Mouse (Mus musculus) limb, embryonic 14.5 days (tissue): ENCODE results near the gene Snf8. TPM values are rescaled to one million over a fixed set of nuclear protein-coding genes. Genes with fewer than 3 reads are reported as not detected.

Experiments
- ATAC-seq: fragments of 200-750 bp; cut with Nextera tagmentation; 2 replicates; pipeline ENCODE4 v1.8.0; 2017; ENCODE audit warnings: low read depth, moderate number of reproducible peaks, moderate TSS enrichment; ENCODE audit not compliant: low FRiP score
- DNase-seq: peaks from one replicate; pipeline ENCODE4 v3.0.0-alpha.2; 2015; ENCODE audit warnings: low spot score
- H3K27ac ChIP-seq: fragments of 300-500 bp; sonication (generic); replicated peaks from 2 replicates; pipeline ENCODE4 v1.5.1; 2014; ENCODE audit warnings: low read depth, mild to moderate bottlenecking, low read length, moderate library complexity, mixed read lengths
- H3K27me3 ChIP-seq: fragments of 300-500 bp; sonication (generic); 2 replicates; pipeline ENCODE4 v1.6.1; 2014; ENCODE audit warnings: low read length, mixed read lengths; ENCODE audit not compliant: control insufficient read depth, insufficient read depth
- H3K36me3 ChIP-seq: fragments of 300-500 bp; sonication (generic); 2 replicates; pipeline ENCODE4 v1.6.1; 2014; ENCODE audit warnings: mild to moderate bottlenecking, low read length, moderate library complexity, mixed read lengths; ENCODE audit not compliant: control insufficient read depth, insufficient read depth
- H3K4me1 ChIP-seq: fragments of 300-500 bp; sonication (generic); 2 replicates; pipeline ENCODE4 v1.6.1; 2014; ENCODE audit warnings: antibody characterized with exemption, low read length, mixed read lengths; ENCODE audit not compliant: control insufficient read depth, insufficient read depth
- H3K4me2 ChIP-seq: fragments of 300-500 bp; sonication (generic); replicated peaks from 2 replicates; pipeline ENCODE4 v1.6.1; 2014; ENCODE audit warnings: low read depth, mild to moderate bottlenecking, low read length, moderate library complexity; ENCODE audit not compliant: severe bottlenecking
- H3K4me3 ChIP-seq: fragments of 300-500 bp; sonication (generic); replicated peaks from 2 replicates; pipeline ENCODE4 v1.5.1; 2014; ENCODE audit warnings: low read length
- H3K9ac ChIP-seq: fragments of 300-500 bp; sonication (generic); 2 replicates; pipeline ENCODE4 v1.6.1; 2014; ENCODE audit warnings: mild to moderate bottlenecking, low read depth, low read length, moderate library complexity; ENCODE audit not compliant: severe bottlenecking
- H3K9me3 ChIP-seq: fragments of 300-500 bp; sonication (generic); 2 replicates; pipeline ENCODE4 v1.6.1; 2016; ENCODE audit warnings: low read length; ENCODE audit not compliant: control insufficient read depth
- POLR2A ChIP-seq: fragments of 200-500 bp; IDR thresholded peaks from 2 replicates; pipeline ENCODE4 v1.8.0; 2012; ENCODE audit warnings: inconsistent platforms, mild to moderate bottlenecking, moderate library complexity, borderline replicate concordance; ENCODE audit not compliant: insufficient read depth, insufficient read length; ENCODE audit errors: extremely low read depth
- WGBS: fragments of 180-500 bp; shearing (Covaris S2); extraction: QIAGEN DNeasy Blood & Tissue Kit; methylation state at CpG from one replicate; pipeline ENCODE4 v1.1.7; 2014; 5-methylcytosine and 5-hydroxymethylcytosine counted together
- polyA plus RNA-seq, 2 experiments: library from polyadenylated mRNA; depleted of rRNA in 1 of 2; stranded (reverse) in 1 of 2; unstranded in 1 of 2; fragments of >200 nt; fragmentation: Nextera tagmentation in 1 of 2; extraction: Ambion mirVana in 1 of 2; gene quantifications; 2 replicates each; pipeline versions ENCODE4 v1.2.1 to v1.2.3; 2012 to 2014

Snf8 gene
- polyA plus RNA-seq, 2 experiments: 40.0 to 41.6 TPM

GRCm38 (mm10) chr11:96035133-96035532, 448 bp downstream of the Snf8 start:
- Histone ChIP-seq H3K4me3 (peak overlapping the region; percentile 65), H3K36me3 (peaks cover 10% of the 10 kb centered on the region), H3K4me2 (peak overlapping the region; percentile 84), H3K27me3 (no peaks in the 10 kb centered on the region), H3K27ac (no peak overlapping the region), H3K9ac (peak overlapping the region; percentile 68), H3K4me1 (peaks cover 11% of the 10 kb centered on the region), H3K9me3 (no peaks in the 10 kb centered on the region)
- no peak for TF ChIP-seq POLR2A
- DNase-seq (no peak), ATAC-seq (no peak)
- 15% methylated on average over 6 of the region's 6 CpGs for WGBS

- H3K27ac ChIP-seq: no peak overlapping the region
- ATAC-seq: no peak
Measured at GRCm38 (mm10) chr11:96037499-96037898, 2.8 kb downstream of the Snf8 start.

GRCm38 (mm10) chr11:96038560-96038959, 3.9 kb downstream of the Snf8 start:
- TF ChIP-seq POLR2A: no peak
- no peak overlapping the region for H3K4me2 ChIP-seq
- 100% methylated on average over 1 of the region's 1 CpGs for WGBS

More at GRCm38 (mm10) chr11:96037499-96037898, 2.8 kb downstream of the Snf8 start:
- 93% methylated on average over 5 of the region's 5 CpGs for WGBS
- no peak overlapping the region for H3K4me2 ChIP-seq
- H3K4me3 ChIP-seq: no peak overlapping the region
- H3K4me1 ChIP-seq: peaks cover 11% of the 10 kb centered on the region
- H3K9me3 ChIP-seq: no peaks in the 10 kb centered on the region
- no peak for TF ChIP-seq POLR2A
- no peaks in the 10 kb centered on the region for H3K27me3 ChIP-seq
- H3K36me3 ChIP-seq: peaks cover 25% of the 10 kb centered on the region
- no peak overlapping the region for H3K9ac ChIP-seq
- DNase-seq: no peak

GRCm38 (mm10) chr11:96044803-96045567, 10.3 kb downstream of the Snf8 start:
- ATAC-seq: no peak
- no peaks in the 10 kb centered on the region for H3K27me3 ChIP-seq
- H3K4me3 ChIP-seq: no peak overlapping the region
- H3K4me2 ChIP-seq: no peak overlapping the region
- H3K9me3 ChIP-seq: no peaks in the 10 kb centered on the region
- 90% methylated on average over 11 of the region's 11 CpGs for WGBS
- DNase-seq: no peak
- no peaks in the 10 kb centered on the region for H3K4me1 ChIP-seq
- TF ChIP-seq POLR2A: no peak
- peaks cover 57% of the 10 kb centered on the region for H3K36me3 ChIP-seq
- H3K9ac ChIP-seq: no peak overlapping the region
- H3K27ac ChIP-seq: no peak overlapping the region

More at GRCm38 (mm10) chr11:96038560-96038959, 3.9 kb downstream of the Snf8 start:
- H3K9ac ChIP-seq: no peak overlapping the region
- H3K4me3 ChIP-seq: no peak overlapping the region
- H3K9me3 ChIP-seq: no peaks in the 10 kb centered on the region
- peaks cover 11% of the 10 kb centered on the region for H3K4me1 ChIP-seq
- no peak overlapping the region for H3K27ac ChIP-seq
- ATAC-seq (no peak), DNase-seq (no peak)
- H3K36me3 ChIP-seq: peaks cover 26% of the 10 kb centered on the region
- no peaks in the 10 kb centered on the region for H3K27me3 ChIP-seq

- ATAC-seq: peak; percentile 16; the same call in 1 of the 2 replicates
- peaks cover 63% of the 10 kb centered on the region for H3K36me3 ChIP-seq
- no peak for DNase-seq
- no peaks in the 10 kb centered on the region for H3K4me1 ChIP-seq
- H3K9me3 ChIP-seq: no peaks in the 10 kb centered on the region
- H3K9ac ChIP-seq: no peak overlapping the region
- no peak overlapping the region for H3K4me2 ChIP-seq
- no peaks in the 10 kb centered on the region for H3K27me3 ChIP-seq
- TF ChIP-seq POLR2A: no peak
- 77% methylated on average over 8 of the region's 8 CpGs for WGBS
- H3K27ac ChIP-seq: no peak overlapping the region
- no peak overlapping the region for H3K4me3 ChIP-seq
Measured at GRCm38 (mm10) chr11:96046028-96046427, 11.3 kb downstream of the Snf8 start.

- ATAC-seq (no peak), DNase-seq (no peak)
- H3K27ac ChIP-seq: no peak overlapping the region
- no peak overlapping the region for H3K4me3 ChIP-seq
- WGBS: 84% methylated on average over 2 of the region's 2 CpGs
- no peaks in the 10 kb centered on the region for H3K27me3 ChIP-seq
- H3K4me2 ChIP-seq: no peak overlapping the region
- TF ChIP-seq POLR2A: no peak
- peaks cover 66% of the 10 kb centered on the region for H3K36me3 ChIP-seq
- no peaks in the 10 kb centered on the region for H3K9me3 ChIP-seq
- H3K4me1 ChIP-seq: no peaks in the 10 kb centered on the region
- H3K9ac ChIP-seq: no peak overlapping the region
Measured at GRCm38 (mm10) chr11:96046793-96047192, 12.1 kb downstream of the Snf8 start.
